Mouse (Mus musculus) spleen, postnatal 10 days (tissue): ENCODE measurements around the gene Rnf13.

ENCODE experiments used
- DNase-seq, 2 experiments: peaks; one replicate each; pipeline ENCODE4 v3.0.0; 2021 to 2022; ENCODE audit warnings: low spot score in 2 of 2

Rnf13 gene

DNA sequence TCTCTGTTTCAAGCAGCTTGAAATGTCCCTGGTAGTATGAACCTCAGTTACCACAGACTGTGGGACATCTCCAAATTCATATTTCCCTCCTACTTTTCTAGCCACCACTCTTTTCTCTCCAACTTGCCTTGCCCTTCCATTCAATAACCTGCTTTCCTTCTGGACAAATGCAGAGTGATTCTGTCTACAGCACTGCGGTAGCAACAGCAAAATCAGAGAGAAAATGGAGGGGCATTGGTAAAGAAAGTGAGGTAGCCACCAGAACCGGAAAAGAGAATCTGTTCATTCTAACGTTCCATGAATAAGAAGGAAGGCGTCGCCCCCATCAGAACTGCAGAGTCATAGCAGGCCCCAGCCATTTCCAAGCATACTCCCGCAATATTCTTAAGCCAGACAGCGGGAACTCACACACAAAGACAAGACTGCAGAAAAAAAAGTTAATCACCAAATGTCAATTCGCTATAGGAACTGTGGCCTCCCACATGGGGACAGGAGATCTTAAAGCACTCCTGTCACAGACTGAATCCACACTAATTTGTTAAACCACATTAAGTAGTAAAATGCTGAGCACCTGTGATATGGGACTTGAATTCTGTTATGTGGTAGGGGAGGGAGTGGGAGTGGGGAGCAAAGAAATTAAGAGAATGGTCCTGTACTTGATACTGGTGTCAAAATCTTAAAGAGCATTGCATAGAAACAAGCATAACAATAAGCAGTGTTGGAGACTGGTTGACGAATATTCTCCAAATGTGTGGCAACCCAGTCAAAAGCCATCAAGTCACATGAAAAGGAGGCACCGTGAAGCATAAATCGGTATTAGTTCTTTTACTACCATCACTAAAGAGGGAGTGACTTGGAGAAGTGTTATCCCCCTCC, 110.2 kb downstream of the Rnf13 start:
- DNase-seq = no peak

GRCm38 (mm10) chr3:57846662-57846911, 110.7 kb downstream of the Rnf13 start:
- no peak for DNase-seq

DNA sequence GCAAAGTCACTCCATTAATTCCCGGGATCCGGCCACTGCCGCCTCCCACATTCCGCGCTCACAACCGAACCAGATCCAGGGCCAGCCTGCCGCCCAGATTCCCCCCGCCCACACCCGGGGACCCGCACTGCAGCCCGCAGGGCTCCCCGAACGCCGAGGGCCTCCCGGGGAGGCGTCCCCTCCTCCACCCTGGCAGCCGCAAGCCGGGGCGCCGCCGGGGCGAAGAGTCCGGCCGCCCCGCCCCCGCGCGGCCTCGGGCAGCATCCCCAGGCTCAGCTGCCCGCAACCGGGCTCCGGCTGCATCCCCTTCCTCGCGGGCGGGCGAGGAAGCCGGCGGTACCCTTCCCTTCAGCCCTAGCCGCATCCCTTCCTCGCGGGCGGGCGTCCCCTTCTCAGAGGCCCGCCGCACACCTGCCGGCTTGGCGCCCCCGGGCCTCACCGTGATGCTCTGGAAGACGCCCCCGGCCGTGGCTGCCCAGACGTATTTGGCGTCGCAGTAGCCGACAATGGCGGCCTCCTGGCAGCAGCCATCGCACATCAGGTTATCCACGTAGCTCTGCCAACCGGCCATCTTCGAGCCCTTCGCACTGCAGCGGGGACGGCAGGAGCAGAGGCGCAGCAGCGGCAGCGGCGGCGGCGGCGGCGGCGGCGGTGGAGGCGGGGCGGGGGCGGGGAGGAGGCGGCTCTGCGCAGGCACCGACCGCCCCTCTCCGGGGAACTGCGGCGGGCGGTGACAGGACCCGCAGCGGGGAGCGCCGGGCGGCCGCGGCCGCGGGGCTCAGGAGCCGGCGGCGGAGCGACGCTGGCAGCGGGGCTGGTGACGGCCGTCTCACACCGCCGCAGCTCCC, 111.3 kb downstream of the Rnf13 start:
- DNase-seq = peak; percentile 19 to 42

DNA sequence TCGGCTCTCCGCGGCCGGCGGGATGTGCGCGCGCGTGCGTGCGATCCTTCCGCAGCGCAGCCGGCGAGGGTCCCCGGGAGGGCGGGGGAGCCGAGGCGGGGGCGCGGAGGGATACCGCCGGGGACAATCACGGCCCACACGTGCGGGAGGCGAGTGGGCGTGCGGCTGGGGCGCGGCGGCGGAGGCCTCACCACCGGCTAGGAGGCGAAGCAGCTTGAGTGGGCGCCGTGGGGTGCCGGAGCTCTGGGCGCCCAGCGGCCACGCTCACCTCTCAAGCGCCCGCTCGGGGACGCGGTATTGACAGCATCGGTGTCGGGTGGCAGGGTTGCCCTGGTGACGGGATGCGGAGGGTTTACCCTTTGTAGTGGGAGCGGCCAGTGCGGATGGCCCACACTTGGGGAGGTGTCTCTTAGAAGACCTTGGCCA, 111.9 kb downstream of the Rnf13 start, which contains the start of gene Pfn2:
Gene Pfn2, minus strand, starts transcription at position 320 of the 426 bp plus-strand sequence.
- peak; percentile 12 to 58 for DNase-seq

- no peak for DNase-seq
These were observed 147.1 kb downstream of the Rnf13 start for GRCm38 (mm10) chr3:57882945-57883344.
